Mouse (Mus musculus) heart, embryonic 16.5 days (tissue): ENCODE measurements around the gene 4930402H24Rik. TPM values are rescaled to one million over a fixed set of nuclear protein-coding genes. Genes with fewer than 3 reads are reported as not detected.

Experiments used
- ATAC-seq: fragments of 200-750 bp; cut with Nextera tagmentation; replicated peaks from 2 replicates; pipeline ENCODE4 v1.8.0; 2017; ENCODE audit warnings: moderate number of reproducible peaks; ENCODE audit not compliant: insufficient read depth, low FRiP score; ENCODE audit errors: extremely low read depth
- H3K27ac ChIP-seq: fragments of 300-500 bp; sonication (generic); 2 replicates; pipeline ENCODE4 v1.5.1; 2014; ENCODE audit warnings: mild to moderate bottlenecking, low read length, control low read depth, moderate library complexity
- H3K27me3 ChIP-seq: fragments of 300-500 bp; sonication (generic); 2 replicates; pipeline ENCODE4 v1.6.1; 2014; ENCODE audit warnings: low read length, mixed read lengths; ENCODE audit not compliant: control insufficient read depth, insufficient read depth
- H3K36me3 ChIP-seq: fragments of 300-500 bp; sonication (generic); 2 replicates; pipeline ENCODE4 v1.6.1; 2014; ENCODE audit not compliant: control insufficient read depth, insufficient read depth
- H3K4me1 ChIP-seq: fragments of 300-500 bp; sonication (generic); 2 replicates; pipeline ENCODE4 v1.6.1; 2014; ENCODE audit warnings: low read length, mixed read lengths; ENCODE audit not compliant: control insufficient read depth, insufficient read depth
- H3K4me2 ChIP-seq: fragments of 300-500 bp; sonication (generic); 2 replicates; pipeline ENCODE4 v1.6.1; 2014; ENCODE audit warnings: low read depth, mild to moderate bottlenecking, control low read depth, low read length
- H3K4me3 ChIP-seq: fragments of 300-500 bp; sonication (generic); 2 replicates; pipeline ENCODE4 v1.5.1; 2014; ENCODE audit warnings: mild to moderate bottlenecking, control low read depth, low read length
- H3K9ac ChIP-seq: fragments of 300-500 bp; sonication (generic); 2 replicates; pipeline ENCODE4 v1.6.1; 2014; ENCODE audit warnings: low read length, control low read depth
- H3K9me3 ChIP-seq: fragments of 300-500 bp; sonication (generic); replicated peaks from 2 replicates; pipeline ENCODE4 v1.6.1; 2016; ENCODE audit warnings: low read length; ENCODE audit not compliant: control insufficient read depth
- WGBS: fragments of 180-500 bp; shearing (Covaris S2); extraction: QIAGEN DNeasy Blood & Tissue Kit; methylation state at CpG from one replicate; pipeline ENCODE4 v1.1.7; 2014; 5-methylcytosine and 5-hydroxymethylcytosine counted together
- polyA plus RNA-seq: library from polyadenylated mRNA; unstranded; fragments of >200 nt; fragmentation: Nextera tagmentation; extraction: Ambion mirVana; gene quantifications from 2 replicates; pipeline ENCODE4 v1.2.1, GENCODE M21; 2015

The 4930402H24Rik gene
- polyA plus RNA-seq, 1 experiment from 2014 or later = 51.5 TPM

DNA sequence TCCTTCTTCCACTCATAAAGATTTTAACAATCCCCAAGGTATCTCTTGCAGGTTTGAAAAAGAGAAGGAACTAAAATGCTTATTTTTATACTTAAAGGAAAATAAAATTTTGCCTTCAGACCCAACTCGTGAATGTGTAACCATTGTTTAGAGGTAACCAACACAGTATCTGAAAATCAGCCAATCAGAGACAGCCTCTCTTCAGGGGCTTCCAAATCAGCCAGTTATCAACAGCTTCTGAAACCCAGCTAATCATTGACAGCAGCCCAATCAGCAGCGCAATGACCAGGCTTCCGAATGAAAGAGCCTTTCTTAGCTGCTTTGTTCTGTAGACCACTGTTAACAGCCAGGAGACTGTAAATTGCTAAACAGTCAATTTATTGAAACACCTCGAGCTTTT is 65.4 kb downstream of the 4930402H24Rik start:
- Histone ChIP-seq H3K36me3 (peaks cover 11% of the 10 kb centered on the region), H3K4me3 (no peak overlapping the region), H3K4me2 (no peak overlapping the region), H3K4me1 (peaks cover 31% of the 10 kb centered on the region), H3K9ac (no peak overlapping the region), H3K9me3 (no peaks in the 10 kb centered on the region), H3K27me3 (no peaks in the 10 kb centered on the region), H3K27ac (no peak overlapping the region)
- no peak for ATAC-seq
- 28% methylated on average over 4 of the region's 4 CpGs for WGBS

DNA sequence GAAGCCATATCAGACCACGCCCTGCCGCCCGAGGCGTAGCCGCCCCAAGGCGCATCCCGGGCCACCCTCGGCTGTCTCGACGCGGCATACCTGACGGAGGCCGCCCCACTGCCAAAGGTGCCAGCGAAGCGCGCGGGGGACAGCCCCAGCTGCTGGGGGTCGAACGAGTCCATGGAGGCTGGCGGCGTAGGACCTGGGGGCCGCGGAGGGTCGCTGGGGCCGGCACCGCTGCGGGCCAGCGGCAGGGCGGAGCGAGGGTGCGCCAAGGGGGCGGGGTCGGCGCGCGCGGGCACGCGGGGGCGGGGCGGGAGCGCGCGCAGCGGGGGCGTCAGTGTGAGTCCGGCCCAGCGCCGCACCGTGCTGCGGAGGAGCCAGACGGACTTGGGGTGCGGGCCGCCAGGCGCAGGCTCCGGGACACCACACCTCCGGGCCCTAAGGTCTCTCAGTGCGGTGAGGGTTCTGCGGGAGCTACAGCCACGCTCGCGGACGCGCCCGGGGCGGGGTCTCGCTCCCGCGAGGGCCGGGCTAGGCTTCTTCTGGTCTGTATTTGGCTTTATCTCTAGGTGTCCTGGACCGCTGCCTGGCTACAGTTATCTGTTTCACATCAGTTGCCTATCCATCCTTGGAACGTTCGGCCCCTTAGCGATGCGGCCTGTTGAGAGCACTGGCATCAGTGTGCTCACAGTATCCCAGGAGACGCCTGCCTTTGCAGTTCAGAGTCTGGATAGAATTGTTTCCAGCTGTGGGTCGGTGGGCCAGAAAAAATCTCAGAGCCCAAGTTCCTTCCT is 66.1 kb downstream of the 4930402H24Rik start:
- Histone ChIP-seq H3K27ac (peak overlapping the region; percentile 95), H3K4me1 (peaks cover 31% of the 10 kb centered on the region), H3K4me2 (peak overlapping the region; percentile 78), H3K36me3 (peaks cover 11% of the 10 kb centered on the region), H3K4me3 (peak overlapping the region; percentile 96), H3K9me3 (no peaks in the 10 kb centered on the region), H3K9ac (peak overlapping the region; percentile 96), H3K27me3 (no peaks in the 10 kb centered on the region)
- WGBS = 1% methylated on average over 72 of the region's 77 CpGs
- ATAC-seq = peak; percentile 92

DNA sequence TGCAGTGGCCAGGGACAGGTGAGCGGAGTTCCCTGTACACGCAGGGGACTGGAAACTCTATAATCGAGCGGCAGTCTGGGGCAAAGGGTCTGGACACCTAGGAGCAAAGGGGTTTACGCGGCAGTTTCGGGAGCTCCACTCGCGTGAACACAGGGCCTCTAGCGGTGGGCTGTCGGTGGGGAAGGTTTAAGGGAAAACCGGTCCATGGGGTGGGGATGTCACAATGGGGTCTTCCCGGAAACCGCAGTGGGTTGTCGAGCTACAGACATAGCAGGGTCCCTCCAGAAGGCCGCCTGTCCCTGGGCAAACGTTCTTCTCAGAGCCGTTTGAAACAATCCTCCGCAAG is 66.7 kb downstream of the 4930402H24Rik start:
- H3K4me3 ChIP-seq = peak overlapping the region; percentile 96
- peak; percentile 39 for ATAC-seq
- WGBS = under 1% methylated on average over 19 of the region's 19 CpGs

DNA sequence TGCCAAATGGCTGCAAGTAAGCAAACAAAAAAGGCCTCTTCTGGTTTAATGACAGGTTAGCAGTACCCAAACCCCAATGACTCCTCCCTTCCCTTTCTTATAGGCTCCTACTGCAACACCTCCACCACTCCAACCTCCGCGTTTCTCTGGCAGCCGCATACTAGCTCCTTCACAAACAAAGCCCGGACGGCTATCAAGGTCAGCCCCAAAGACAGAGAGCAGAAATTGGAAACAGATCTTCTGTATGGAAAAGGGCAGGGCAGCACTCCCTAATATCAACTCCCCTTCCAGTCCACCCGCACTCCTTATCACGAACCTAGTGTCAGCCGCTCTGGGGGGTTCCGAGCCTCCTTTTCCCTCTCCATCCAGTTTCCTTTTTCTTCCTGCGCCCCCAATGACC is 67.1 kb downstream of the 4930402H24Rik start:
- 2% methylated on average over 10 of the region's 10 CpGs for WGBS
- peaks cover 26% of the 10 kb centered on the region for H3K4me1 ChIP-seq

More for the DNA sequence above, 66.7 kb downstream of the 4930402H24Rik start:
- Histone ChIP-seq H3K4me1 (peaks cover 29% of the 10 kb centered on the region), H3K9ac (peak overlapping the region; percentile 96), H3K9me3 (no peaks in the 10 kb centered on the region), H3K4me2 (peak overlapping the region; percentile 71), H3K36me3 (peaks cover 14% of the 10 kb centered on the region), H3K27me3 (no peaks in the 10 kb centered on the region), H3K27ac (peak overlapping the region; percentile 95)

DNA sequence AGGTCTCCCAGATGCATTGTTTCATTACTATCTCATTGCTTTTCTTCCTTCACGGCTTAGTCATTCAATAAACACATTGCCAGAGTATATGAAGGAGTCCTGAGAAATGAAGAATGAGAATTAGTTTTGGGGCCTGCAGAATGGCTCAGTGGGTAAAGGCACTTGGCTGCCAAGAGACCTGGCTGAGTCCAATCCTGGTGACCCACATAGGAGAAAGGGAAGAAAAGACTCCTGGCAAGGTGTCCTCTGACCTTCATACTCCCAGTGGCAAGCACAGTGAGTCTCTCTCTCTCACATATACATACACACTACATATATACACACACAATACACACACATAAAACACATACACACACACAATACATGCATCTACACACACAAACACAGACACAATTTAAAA is 68.1 kb downstream of the 4930402H24Rik start:
- Histone ChIP-seq H3K4me2 (peak overlapping the region; percentile 71), H3K9ac (peak overlapping the region; percentile 96), H3K4me3 (peak overlapping the region; percentile 96)

More for the DNA sequence above, 67.1 kb downstream of the 4930402H24Rik start:
- H3K9me3 ChIP-seq = no peaks in the 10 kb centered on the region
- ATAC-seq = no peak
- no peaks in the 10 kb centered on the region for H3K27me3 ChIP-seq
- peak overlapping the region; percentile 96 for H3K4me3 ChIP-seq
- peak overlapping the region; percentile 71 for H3K4me2 ChIP-seq
- peak overlapping the region; percentile 95 for H3K27ac ChIP-seq
- H3K9ac ChIP-seq = peak overlapping the region; percentile 96
- peaks cover 14% of the 10 kb centered on the region for H3K36me3 ChIP-seq

DNA sequence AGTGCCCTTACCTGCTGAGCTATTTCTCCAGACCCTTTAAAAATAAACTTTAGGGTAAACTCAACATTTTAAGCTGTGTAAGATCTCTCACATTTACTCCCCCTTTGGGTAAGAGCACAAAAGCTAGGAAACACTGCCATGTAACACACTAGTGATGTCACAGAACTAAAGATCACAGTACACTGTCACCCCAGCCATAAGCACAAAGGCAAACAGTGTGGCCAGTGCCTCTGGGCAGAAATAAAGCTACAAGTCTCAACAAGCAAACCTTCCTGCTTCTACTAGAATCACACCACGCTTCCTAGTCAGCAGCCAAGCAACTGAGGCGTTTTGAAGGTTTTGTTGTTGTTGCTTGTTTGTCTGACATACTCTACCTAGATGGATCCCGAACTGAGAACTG is 72.5 kb downstream of the 4930402H24Rik start:
- no peak overlapping the region for H3K9ac ChIP-seq
- H3K27me3 ChIP-seq = no peaks in the 10 kb centered on the region
- H3K4me3 ChIP-seq = no peak overlapping the region
- peaks cover 24% of the 10 kb centered on the region for H3K4me1 ChIP-seq
- H3K27ac ChIP-seq = peak overlapping the region; percentile 29; the same call in 1 of the 2 replicates
- 81% methylated on average over 3 of the region's 3 CpGs for WGBS
- no peak overlapping the region for H3K4me2 ChIP-seq
- peaks cover 24% of the 10 kb centered on the region for H3K36me3 ChIP-seq
- H3K9me3 ChIP-seq = no peaks in the 10 kb centered on the region
- ATAC-seq = no peak

More for the DNA sequence above, 68.1 kb downstream of the 4930402H24Rik start:
- 33% methylated on average over 1 of the region's 1 CpGs for WGBS
- Histone ChIP-seq H3K4me1 (peaks cover 20% of the 10 kb centered on the region), H3K9me3 (no peaks in the 10 kb centered on the region), H3K36me3 (peaks cover 14% of the 10 kb centered on the region), H3K27ac (peak overlapping the region; percentile 95), H3K27me3 (no peaks in the 10 kb centered on the region)
- no peak for ATAC-seq

DNA sequence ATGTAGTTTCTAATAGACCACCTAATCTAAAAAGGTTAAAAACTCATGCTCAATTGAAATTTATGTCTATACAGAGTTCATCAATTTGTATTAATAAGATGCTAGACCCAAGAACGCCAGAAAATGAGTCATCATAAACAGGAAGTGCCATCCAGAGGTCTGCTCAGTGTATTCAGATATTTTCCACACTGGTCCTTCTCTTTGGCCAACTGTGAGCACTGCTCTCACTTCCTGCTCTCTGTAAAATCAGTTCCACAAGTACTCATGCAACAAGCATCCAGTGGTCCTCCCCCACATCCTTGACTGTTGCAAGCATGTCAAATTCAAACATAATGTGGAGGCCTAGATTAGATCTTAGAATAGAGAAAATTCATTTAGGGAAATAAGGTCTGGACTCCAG is 73.6 kb downstream of the 4930402H24Rik start:
- H3K9me3 ChIP-seq = no peaks in the 10 kb centered on the region
- H3K4me2 ChIP-seq = no peak overlapping the region
- ATAC-seq = no peak; the same call in 1 of the 2 replicates
- H3K36me3 ChIP-seq = peaks cover 21% of the 10 kb centered on the region
- H3K4me1 ChIP-seq = peaks cover 17% of the 10 kb centered on the region
- peak overlapping the region; percentile 46; the same call in 1 of the 2 replicates for H3K27ac ChIP-seq
- H3K27me3 ChIP-seq = no peaks in the 10 kb centered on the region
- 53% methylated on average over 1 of the region's 1 CpGs for WGBS
- H3K4me3 ChIP-seq = no peak overlapping the region
- H3K9ac ChIP-seq = no peak overlapping the region

DNA sequence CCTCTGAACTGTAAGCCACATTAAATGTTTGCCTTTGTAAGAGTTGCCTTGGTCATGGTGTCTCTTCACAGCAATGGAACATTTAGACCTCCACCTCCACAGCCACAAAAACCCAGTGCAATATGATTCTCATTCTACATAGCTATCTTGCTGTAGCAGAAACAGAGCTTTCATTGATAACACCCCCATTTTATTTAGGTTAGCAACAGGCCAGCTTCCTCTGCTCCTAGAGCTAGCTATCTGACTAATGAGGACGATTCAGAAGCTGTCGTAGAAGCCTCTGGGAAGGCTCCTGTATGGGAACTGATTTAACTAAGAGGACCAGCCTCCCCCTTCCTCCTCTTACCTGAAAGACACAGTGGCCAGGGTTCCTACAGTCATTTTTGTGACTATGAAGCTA is 74.2 kb downstream of the 4930402H24Rik start:
- WGBS = 46% methylated on average over 2 of the region's 2 CpGs
- Histone ChIP-seq H3K9me3 (no peaks in the 10 kb centered on the region), H3K36me3 (peaks cover 16% of the 10 kb centered on the region), H3K9ac (no peak overlapping the region), H3K4me2 (no peak overlapping the region), H3K27me3 (no peaks in the 10 kb centered on the region), H3K4me1 (peaks cover 18% of the 10 kb centered on the region), H3K27ac (peak overlapping the region; percentile 50), H3K4me3 (no peak overlapping the region)
- no peak for ATAC-seq

DNA sequence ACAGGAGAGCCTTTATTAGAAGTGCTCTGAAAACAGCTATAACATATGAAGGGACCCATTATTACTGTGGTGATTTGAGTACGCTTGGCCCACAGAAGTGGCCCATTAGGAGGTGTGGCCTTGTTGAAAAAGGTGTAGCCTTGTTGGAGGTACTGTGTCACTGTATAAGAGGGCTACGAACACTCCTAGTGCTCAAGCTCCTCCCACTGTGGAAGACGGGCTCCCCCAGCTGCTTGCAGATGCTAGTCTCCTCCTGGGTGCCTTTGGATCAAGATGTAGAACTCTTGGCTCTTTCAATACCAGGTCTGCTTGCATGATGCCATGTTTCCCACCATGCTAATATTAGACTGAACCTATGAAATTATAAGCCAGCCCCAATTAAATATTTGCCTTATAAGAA is 76.0 kb downstream of the 4930402H24Rik start:
- Histone ChIP-seq H3K9me3 (no peaks in the 10 kb centered on the region), H3K27ac (no peak overlapping the region), H3K36me3 (peaks cover 14% of the 10 kb centered on the region), H3K4me1 (peaks cover 18% of the 10 kb centered on the region), H3K9ac (no peak overlapping the region), H3K4me3 (no peak overlapping the region), H3K27me3 (no peaks in the 10 kb centered on the region), H3K4me2 (no peak overlapping the region)
- 94% methylated on average over 3 of the region's 3 CpGs for WGBS
- ATAC-seq = no peak
